Mouse (Mus musculus): Measurements from ENCODE around the gene Rnps1.
A peak's percentile ranks its signal among the peaks of the same experiment; 100 is the strongest.
"Not testable (repeated sequence)": the region's sequence is repeated elsewhere in the genome, so short reads cannot be mapped to it uniquely, and the experiment has no call there.

Rnps1 gene

DNA sequence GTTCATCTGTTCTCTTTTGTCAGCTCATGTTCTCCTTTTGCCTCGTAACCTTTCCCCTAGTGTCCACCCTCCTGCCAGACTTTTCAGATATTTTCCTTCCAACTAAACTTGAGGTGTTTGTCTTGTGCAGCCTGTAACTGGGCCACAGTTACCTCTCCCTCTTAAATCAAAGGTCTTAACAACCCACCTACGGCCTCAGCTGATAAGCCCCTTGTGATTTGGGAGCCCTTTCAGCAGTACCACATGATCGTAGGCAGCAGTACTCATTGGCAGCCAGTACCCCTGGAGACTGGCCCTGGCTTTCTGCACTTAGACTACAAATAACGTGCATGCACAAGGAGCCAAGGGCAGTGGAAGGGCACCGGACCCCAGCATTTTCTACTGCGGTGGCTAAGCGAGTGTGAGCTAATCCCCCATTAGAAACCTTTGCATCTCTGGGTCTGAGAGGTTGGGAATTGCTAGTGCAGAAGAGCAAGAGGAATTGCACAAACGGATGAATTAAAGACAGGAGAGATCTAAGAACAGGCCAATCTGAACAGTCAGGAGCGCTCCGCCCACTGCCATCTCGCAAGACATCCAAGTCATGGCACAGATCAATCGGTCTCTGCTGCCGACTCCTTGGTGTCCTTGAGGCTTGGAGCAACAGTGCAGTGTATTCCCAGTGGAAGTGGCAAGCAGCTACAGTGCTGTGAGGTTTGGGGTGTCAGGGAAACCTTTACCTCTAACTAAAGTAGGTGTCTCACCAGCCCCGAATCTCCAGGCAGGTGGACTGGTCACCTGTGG is 15.0 kb downstream of the Rnps1 start:
- DNase-seq (ENCODE audit: low spot score) = no peak

DNA sequence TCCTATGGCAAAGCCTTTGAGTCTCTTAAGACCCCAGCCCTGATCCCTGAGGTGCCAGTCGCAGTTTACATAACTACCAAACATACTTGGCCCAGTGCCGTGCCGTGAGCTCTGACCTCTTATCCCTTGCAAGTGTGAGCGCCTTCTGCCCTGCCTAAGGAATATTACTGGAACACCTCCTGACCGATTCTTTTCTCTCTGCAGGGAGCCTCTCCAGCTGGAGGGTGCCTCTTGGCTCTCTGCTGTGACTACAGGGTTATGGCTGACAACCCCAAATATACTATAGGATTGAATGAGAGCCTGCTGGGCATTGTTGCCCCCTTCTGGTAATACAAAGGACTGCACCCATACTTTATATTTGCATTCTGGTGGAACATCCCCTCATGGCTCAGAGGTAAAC is 22.7 kb downstream of the Rnps1 start:
- DNase-seq (ENCODE audit: low spot score) = peak; percentile 28

DNA sequence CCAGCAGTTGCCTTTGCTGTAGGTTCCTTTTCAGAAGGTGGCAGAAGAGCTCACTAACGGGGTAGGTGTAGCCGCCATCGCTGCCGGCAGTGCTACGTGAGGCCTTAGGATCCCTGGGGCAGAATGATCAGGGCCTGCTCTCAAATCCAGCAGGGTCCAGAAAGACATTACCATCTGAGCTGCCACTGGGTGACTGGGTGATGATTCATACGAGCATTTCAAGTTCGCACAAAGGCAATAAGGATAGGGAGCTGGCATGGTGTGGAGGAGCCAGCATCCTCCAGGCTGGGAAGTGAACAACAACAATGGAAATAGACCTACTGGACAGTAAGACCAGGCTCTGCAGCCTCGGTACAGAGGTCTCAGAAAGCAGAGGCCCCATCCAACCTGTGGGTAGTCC is 26.0 kb downstream of the Rnps1 start:
- no peak for DNase-seq (ENCODE audit: low spot score)

DNA sequence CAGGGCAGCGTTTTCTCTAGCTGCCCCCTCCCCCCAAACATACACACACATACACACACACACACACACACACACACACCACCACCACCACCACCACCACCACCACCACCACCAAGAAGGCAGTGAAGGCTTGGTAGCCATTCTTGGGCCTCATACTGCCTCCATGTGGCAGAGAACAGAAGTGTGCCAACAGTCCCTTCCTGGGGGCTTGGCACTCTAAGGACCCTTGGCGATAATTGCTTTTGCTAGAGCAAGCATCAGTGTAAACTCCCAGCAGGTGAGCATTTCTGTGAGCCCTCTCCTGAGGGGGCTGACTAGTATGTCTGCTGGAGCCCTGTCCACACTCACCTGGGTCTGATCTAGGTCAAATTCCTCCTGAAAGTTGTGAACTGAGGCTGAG is 26.8 kb downstream of the Rnps1 start:
- DNase-seq (ENCODE audit: low spot score) = peak; percentile 21

DNA sequence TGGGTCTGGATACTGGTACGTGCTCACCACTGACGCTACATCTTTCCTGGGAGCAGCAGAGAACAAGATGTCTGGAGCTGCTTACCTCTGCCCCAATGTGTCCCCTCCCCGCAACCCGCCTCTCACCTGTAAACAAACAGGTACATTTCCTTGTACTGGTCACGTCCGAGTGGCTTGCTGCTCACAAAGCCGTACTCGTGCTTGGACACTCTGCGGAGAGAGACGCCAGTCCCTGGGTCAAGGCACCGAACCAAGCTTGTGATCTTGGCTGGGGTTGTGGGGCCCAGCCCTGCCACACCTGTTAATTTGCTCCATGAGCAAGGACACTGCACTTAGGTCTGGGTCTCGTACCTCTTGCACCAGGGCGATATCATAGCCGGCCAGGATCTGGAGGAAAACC is 27.7 kb downstream of the Rnps1 start:
- DNase-seq (ENCODE audit: low spot score) = no peak

DNA sequence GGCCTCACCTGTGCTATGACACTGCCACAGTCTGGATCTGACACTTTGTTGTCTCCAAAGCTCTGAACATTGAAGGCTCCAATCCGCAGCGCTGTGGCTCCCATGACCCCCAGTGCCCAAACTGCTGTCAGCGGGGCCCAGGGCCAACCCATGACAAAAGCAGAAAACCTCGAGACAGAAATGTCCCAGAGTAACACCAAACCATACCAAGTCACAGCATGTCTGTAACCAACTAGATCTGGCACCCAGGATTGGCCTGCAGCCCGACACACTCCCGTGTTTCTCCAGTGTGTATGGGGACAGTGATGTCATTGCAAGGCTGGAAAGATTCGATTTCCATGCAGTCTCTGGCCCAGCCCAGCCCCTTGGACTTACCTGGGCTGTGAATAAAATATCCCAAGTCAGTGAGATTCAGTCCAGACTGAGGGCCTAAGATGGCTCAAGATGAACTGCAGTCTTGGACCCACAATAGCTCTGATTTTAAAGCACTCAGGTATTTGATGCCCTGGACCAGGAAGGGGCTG is 28.3 kb downstream of the Rnps1 start, which contains the start of gene Dnase1l2:
TSS of gene Dnase1l2 (minus strand) at position 474 of the 524 bp plus-strand sequence.
- DNase-seq (ENCODE audit: low spot score) = no peak

DNA sequence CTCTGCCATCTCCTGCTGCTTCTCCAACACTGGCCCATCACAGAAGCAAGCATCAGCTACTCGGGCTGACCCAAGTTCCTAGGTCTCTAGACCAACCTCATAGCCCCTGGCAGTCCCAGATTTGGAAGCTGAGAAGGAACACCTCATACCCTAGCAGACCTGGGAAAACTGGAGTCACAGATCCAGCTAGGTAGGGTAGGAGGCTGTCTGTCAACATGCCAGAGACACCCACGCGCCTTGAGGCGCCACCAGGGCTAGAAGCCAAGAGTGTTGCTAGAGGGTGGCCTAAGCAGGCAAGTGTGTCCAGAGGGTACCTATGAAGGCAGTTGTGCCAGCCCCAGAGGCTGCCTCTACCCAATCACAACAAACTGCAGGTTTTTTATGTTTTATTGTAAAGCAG is 29.0 kb downstream of the Rnps1 start:
- no peak for DNase-seq (ENCODE audit: low spot score)

DNA sequence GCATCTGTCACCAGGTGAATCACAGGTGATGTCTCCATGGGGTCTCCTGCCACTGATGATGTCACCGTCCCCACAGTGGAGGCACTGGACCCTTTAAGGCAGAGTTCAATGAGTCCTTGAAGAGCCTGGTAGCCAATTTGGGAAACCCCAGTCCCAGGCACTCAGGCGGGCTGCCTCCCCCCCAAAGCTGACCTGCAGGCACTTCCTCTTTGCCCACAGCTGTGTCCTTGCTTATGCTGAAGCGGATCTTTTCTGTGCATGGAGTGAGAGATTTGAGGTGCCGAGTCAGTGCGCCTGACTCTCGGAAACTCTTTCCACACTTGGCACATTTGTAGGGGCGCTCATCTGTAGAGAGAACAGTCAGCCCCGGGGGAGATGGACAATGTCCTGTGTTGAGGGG is 32.2 kb downstream of the Rnps1 start:
- no peak for DNase-seq (ENCODE audit: low spot score)

DNA sequence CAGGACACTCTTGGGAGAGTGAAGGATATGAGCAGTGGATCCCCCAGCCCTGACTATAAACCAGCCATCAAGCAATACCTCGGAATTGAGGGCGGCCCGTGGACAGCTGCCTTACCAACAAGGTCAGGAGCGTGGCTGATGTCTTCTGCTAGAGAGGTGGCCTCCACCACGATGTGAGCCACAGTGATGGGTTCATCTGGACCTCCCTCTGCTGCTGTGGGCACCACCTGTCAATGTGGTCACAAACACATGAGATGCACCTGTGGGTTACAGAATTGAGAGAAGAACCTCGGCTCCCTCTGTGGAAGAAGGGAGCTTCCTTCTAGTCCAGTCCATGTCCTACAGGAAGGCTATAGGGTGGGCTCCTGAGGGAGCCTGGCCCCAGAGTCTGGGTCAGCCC is 35.1 kb downstream of the Rnps1 start:
- DNase-seq (ENCODE audit: low spot score) = no peak

DNA sequence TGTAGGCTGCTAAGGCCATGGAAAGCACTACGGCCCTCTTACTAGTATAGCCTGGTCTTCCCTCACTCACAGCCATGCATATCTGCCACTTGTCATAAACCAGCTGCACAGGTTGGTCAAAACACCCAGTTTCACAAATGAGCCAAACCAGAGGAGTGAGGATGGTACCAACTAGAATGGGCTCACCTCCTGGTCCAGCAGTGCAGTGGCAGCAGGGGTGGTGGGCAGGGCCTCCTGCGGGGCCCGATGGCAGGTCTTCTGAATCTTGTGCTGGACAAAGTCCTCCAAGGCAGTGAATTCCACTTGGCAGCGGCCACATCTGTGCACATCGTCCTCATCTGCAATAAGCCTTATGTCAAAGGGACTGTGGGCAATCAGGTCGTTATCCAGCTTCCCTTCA is 36.9 kb downstream of the Rnps1 start:
- DNase-seq (ENCODE audit: low spot score) = no peak

DNA sequence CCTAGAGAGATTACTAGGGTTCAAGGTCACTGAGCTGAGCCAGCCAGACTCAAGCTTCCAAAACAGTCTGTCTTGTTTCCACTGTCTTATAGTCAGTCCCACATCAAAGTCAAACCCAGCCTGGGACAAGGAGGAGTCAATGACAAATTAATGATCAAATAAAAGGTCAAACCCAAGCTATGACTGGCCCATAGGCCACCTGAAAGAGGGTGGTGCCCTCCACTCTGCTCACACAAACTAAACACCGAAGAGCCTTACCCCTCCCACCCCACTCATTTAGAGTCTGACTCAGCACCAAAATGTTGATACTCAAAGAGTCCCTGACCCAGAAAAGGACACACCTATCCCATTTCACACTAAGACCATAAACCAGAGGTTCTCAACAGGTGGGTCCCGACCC is 39.0 kb downstream of the Rnps1 start:
- no peak for DNase-seq (ENCODE audit: low spot score)

DNA sequence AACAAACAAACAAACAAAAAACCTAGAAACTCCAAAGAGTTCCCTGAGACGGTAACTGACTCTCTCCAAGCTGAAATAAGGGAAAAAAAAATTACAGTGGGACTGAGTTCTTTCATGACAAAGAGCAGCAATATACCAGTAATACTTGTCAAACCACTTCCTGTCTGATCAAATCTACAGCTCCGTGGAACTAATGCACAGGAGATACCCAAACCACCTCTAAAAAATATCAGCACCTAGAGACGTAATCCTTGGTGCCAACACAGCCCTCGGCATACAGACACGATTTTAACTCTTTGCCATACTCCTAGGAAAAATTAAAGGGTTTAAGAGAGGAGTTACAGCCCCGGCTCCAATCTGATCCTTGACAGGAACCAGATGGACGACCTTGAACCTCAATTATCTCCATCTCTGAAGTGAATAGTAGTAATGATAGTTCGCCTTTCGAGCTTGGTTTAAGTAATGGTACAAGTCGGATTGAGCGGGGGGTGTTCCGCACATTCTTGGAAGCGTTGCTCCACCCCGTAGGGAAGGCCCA is 39.9 kb downstream of the Rnps1 start:
- no peak for DNase-seq (ENCODE audit: low spot score)

DNA sequence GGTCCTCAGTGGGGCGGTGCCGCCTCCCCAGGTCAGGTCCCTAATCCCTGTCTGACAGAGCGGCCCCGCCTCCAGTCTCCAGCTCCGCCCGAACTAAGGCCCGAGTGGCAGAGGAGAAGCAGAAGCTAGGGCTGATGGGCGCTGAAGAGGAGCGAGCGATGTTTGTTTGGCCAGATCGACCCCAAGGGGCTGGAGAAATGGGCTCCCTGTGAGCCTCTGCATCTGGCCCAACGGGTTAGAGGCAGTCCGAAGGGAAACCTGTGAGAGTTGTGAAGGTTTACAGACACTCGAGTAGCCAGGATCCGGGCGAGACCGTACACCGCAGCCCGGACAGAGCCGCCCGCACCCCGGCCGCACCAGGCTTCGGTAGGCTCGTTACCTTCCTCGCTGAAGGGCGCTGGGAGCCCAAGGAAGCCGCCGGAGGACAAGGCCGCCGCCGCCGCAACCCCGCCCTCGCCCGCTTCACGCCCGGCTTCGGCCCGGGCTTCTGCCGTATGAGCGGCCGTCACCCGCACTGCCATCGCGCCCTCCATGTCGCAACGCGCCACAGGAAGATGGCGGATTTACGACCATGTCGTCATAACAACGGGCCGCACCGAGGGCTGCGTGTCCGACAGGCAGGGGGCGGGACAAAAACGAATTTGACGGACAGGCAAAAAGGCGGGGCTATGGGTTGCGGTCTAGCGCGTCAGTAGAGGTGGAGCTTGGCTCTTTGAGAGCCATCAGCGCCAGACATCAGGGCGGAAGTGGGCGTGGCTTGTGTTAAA is 40.6 kb downstream of the Rnps1 start:
- DNase-seq (ENCODE audit: low spot score) = peak; percentile 100

DNA sequence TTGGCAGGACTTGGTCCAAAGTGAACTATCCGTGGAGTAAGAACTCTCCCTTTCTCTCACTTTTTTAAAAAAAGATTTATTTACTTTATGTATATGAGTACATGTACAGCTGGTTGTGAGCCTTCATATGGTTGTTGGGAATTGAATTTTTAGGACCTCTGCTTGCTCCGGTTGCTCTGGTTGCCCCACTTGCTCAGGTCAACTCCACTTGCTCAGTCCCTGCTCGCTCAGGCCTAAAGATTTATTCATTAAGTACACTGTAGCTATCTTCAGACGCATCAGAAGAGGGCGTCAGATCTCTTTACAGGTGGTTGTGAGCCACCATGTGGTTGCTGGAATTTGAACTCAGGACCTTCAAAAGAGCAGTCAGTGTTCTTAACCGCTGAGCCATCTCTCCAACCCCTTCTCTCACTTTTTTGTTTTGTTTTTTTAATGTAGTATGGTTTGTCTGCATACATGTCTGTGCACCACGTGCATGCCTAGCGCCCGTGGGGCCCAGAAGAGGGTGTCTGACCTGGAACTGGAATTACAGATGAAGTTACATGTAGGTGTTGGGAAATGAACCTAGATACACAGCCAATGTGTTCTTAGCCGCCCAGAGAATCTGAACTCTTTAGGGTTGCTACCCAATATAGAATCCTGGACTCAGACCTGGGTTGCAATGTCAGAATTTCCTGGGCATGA is 41.3 kb downstream of the Rnps1 start:
- DNase-seq (ENCODE audit: low spot score) = not testable (repeated sequence)

DNA sequence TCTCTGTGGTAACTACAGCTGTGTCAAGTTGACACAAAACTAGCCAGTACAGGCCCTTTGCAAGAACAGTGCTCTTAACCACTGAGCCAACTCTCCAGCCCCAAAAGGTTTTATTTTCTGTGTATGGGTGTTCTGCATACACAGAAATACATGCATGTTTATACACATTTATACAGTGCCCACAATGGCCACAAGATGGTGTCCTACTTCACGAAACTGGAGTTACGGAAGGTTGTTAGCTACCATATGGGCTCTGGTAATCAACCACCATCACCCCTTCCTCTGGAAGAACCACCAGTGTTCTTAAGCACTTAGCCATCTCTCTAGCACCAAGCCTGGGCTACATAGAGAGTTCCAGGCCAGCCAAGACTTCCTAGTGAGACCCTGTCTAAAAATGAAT is 47.2 kb downstream of the Rnps1 start:
- DNase-seq (ENCODE audit: low spot score) = peak; percentile 55

DNA sequence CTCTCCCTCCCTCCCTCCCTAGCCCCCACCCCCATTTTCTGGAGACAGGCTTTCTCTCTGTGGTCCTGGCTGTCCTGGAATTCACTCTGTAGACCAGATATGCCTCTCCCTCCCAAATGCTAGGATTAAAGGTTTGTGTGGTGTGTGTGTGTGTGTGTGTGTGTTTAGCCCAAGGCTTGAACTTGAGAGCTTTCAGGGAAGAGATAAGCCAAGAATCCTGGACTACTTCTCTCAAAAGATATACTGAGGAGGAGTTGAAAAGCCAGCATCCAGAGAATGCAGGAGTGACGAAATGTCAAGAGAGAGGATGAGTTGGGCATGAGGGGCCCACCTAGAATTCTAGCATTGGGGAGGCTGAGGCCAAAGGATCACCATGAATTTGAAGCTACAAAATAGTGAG is 48.6 kb downstream of the Rnps1 start:
- no peak for DNase-seq (ENCODE audit: low spot score)

DNA sequence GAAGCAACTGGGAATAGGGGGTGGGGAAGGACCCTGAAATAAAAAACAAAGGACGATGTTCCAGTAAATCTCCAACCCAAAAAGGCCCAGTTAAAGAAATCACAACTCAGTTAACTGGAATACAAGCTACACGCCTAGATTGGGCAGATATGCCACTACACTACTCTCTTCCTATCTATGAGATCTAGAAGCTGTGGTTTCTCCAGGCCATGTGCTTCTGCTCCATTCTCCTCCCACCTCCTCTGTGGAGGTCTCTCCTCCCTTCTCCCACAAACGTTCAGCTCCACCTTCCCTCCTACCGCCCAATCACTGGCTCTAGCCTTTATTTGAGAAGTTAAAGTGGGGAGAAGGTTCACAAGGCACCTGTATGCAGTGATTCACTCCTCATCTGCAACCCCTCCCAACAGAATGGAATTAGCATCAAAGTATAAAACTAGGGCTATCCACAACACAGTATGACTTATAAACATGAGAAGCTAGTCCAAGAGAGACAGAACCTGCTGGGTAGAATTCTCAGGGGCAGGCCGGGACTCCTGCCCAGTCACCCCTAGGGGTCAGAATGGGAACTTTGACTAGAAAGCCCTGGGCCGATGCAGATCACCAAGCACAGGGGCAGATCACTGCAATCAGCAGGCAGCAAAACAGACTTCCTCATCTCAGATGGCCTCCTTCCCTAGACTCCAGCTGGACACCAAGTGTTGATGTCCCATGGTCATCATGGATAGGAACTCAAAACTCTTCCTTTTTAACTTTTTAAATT is 49.2 kb downstream of the Rnps1 start:
- no peak for DNase-seq (ENCODE audit: low spot score)

DNA sequence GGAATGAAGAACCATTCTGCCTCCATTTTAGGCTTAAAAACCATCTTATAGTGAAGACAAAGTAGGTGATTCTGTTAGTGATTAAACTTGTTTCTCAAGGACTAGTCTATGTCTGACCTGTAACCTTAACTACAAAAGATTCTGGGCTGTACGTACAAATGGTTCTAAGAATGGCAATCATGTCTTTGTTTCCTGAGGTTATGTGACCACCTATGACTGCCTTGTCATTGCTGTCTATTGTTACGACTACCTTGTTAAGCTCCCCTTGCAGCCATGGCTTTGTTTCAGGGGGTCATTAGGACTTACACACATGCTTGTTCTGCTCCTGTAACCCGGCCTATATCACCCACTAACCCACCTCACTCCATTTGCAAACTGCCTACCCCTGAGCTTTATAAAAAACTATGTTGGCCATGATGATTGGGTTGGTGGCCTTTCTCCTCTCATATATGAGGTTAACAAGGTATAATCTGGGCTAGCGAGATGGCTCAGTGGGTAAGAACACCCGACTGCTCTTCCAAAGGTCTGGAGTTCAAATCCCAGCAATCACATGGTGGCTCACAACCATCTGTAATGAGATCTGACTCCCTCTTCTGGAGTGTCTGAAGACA is 54.4 kb downstream of the Rnps1 start:
- DNase-seq (ENCODE audit: low spot score) = no peak

DNA sequence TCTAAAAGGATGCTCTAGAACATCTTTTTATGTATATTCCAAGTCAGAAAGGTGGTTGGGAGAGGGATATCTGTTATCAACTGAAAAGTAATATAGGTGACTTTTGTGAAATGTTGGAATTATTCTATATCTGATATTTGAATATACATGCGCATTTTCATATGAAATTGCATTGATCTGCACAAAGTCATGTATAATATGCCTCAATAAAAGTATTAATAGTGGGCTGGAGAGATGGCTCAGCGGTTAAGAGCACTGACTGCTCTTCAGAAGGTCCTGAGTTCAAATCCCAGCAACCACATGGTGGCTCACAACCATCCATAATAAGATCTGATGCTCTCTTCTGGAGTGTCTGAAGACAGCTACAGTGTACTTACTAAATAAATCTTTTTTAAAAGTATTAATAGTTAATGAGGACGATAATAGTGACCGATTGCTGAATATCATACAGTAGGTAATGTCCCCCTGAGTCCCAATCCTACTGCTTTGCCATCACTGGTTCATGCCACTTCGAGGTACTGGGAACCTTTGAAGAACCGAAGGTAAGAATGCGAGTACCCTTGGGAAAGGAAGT is 55.1 kb downstream of the Rnps1 start:
- no peak for DNase-seq (ENCODE audit: low spot score)

DNA sequence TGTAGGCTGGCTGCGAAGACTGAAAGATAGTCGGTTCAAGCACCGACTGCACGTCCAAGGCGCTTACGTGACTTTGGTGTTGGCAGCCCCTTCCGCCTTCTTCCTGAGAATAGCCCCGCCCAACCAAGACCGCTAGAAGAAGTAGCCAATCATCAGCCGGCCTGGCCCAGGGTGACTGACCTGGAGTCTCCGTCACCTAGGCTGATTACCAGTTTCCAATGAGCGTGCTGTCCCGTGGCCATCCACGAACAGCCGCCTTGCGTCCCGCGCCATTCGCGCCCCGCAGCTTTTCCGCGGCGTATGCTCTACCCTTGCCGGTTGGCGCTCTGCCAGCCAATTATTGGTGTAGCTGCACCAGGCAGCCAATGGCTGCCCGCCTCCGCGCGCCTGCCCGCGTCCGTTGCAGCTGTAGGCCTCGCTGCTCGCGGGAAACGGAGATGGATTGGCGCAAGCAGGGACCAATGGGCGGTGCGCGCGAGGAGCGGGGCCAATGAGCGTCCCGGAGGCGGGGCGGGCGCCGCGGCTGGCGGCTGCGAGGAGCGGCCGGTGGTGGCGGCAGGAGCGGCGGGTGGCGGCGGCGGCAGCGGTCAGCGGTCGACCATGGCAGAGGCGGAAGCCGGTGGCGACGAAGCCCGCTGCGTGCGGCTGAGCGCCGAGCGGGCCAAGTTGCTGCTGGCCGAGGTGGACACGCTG is 55.7 kb downstream of the Rnps1 start, which contains the start of the genes E4f1 and Pgp:
TSS of gene E4f1 (minus strand) at position 404 of the 693 bp plus-strand sequence.
TSS of gene Pgp (plus strand) at position 483 of the 693 bp plus-strand sequence.
- peak; percentile 99 for DNase-seq (ENCODE audit: low spot score)

Measured in embryo, embryonic 10 days (tissue).